Mouse (Mus musculus): ENCODE results near the gene Rraga. TPM values are rescaled to one million over a fixed set of nuclear protein-coding genes. Genes with fewer than 3 reads are reported as not detected.

The Rraga gene
- polyA plus RNA-seq, 1 experiment from 2014 or later = 94.8 TPM

DNA sequence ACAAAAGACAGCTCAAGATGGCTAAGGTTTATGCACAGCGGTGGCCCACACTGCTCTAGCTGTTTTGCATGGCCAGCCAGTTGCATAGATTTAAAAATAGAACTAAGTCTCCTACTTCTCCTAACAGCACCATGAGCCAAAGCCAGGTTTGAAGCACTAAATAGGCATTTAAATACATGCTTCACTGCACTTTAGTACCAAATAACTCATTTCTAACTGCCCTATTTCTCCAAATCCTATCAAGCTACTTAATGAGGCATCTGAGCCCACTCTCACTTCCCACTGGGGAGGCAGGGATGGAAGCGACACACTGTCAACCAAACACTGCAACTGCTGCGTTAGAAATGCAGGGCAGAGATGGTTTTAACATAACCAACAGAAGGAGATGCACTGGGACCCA lies 31.5 kb upstream of the Rraga start:
- no peak overlapping the region for H3K27ac ChIP-seq (replicated peaks; ENCODE audit: low read depth, low read length)
- no peaks in the 10 kb centered on the region for H3K9me3 ChIP-seq (ENCODE audit: control insufficient read depth, low read length)
- 0 out of 2 replicates have a peak, but pooled peaks cover 5% of the 10 kb centered on the region for H3K4me1 ChIP-seq (ENCODE audit: control insufficient read depth, insufficient read depth, low read length)
- no peak overlapping the region for H3K4me3 ChIP-seq (ENCODE audit: low read depth, low read length)
- H3K4me2 ChIP-seq (ENCODE audit: low read depth, low read length) = no peak overlapping the region
- no peaks in the 10 kb centered on the region for H3K36me3 ChIP-seq (ENCODE audit: control insufficient read depth, insufficient read depth, low read length)
- H3K9ac ChIP-seq (ENCODE audit: low read depth, low read length) = no peak overlapping the region
- WGBS = 65% methylated on average over 3 of the region's 3 CpGs
- no peaks in the 10 kb centered on the region for H3K27me3 ChIP-seq (replicated peaks; ENCODE audit: control insufficient read depth, insufficient read depth, low read length)
- no peak for DNase-seq (ENCODE audit: low spot score)
- no peak for ATAC-seq (ENCODE audit: low read depth)

DNA sequence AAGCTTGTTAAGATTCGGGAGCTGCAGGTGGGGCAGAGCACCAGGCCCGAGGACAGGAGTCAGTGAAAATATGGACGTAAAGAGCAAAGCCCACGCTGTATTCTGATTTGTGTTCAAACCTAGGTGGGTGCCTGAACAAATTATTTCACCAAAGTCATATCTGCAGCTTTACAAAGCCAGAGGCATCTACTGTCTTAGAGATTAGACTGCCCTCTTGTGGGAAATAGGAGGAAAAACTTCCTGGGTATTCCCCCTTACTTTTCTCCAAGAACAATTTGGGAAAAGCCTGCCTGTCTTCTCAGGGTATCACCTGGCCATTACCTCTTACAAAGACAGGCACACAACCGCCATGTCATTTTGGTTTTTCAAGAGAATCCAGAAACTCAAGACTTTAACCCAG lies 29.9 kb upstream of the Rraga start:
- no peaks in the 10 kb centered on the region for H3K27me3 ChIP-seq (replicated peaks; ENCODE audit: control insufficient read depth, insufficient read depth, low read length)
- no peaks in the 10 kb centered on the region for H3K9me3 ChIP-seq (ENCODE audit: control insufficient read depth, low read length)
- H3K4me3 ChIP-seq (ENCODE audit: low read depth, low read length) = no peak overlapping the region
- no peaks in the 10 kb centered on the region for H3K36me3 ChIP-seq (ENCODE audit: control insufficient read depth, insufficient read depth, low read length)
- no peak overlapping the region for H3K9ac ChIP-seq (ENCODE audit: low read depth, low read length)
- WGBS = 48% methylated on average over 5 of the region's 5 CpGs
- H3K27ac ChIP-seq (replicated peaks; ENCODE audit: low read depth, low read length) = no peak overlapping the region
- H3K4me1 ChIP-seq (ENCODE audit: control insufficient read depth, insufficient read depth, low read length) = 0 out of 2 replicates have a peak, but pooled peaks cover 5% of the 10 kb centered on the region
- H3K4me2 ChIP-seq (ENCODE audit: low read depth, low read length) = no peak overlapping the region
- no peak for ATAC-seq (ENCODE audit: low read depth)
- peak; percentile 75 for DNase-seq (ENCODE audit: low spot score)

DNA sequence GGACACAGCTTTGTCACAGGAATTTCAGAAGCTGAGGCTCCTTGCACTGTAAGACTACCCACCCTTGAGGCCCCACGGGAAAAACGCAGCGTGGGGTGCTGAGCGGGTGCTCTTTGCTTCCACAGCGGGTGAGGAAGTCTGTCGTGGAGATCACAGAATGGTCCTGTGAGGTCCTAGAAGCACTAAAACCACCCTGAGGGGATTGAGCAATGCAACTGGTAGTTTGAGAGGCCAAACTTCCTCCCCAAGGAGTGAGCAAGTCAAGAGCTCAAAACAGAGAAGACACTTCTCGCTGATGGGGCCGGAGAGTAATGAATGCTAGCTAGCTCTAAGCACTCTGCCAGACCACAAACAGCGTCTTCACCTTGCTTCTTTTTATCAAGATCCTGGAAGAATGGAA lies 27.1 kb upstream of the Rraga start:
- Histone ChIP-seq H3K9ac (ENCODE audit: low read depth, low read length) (no peak overlapping the region), H3K4me1 (ENCODE audit: control insufficient read depth, insufficient read depth, low read length) (0 out of 2 replicates have a peak, but pooled peaks cover 5% of the 10 kb centered on the region), H3K4me2 (ENCODE audit: low read depth, low read length) (no peak overlapping the region), H3K36me3 (ENCODE audit: control insufficient read depth, insufficient read depth, low read length) (no peaks in the 10 kb centered on the region), H3K9me3 (ENCODE audit: control insufficient read depth, low read length) (no peaks in the 10 kb centered on the region), H3K4me3 (ENCODE audit: low read depth, low read length) (no peak overlapping the region), H3K27ac (replicated peaks; ENCODE audit: low read depth, low read length) (no peak overlapping the region), H3K27me3 (replicated peaks; ENCODE audit: control insufficient read depth, insufficient read depth, low read length) (no peaks in the 10 kb centered on the region)
- no peak for DNase-seq (ENCODE audit: low spot score)
- no peak for ATAC-seq (ENCODE audit: low read depth)
- WGBS = 78% methylated on average over 9 of the region's 9 CpGs

DNA sequence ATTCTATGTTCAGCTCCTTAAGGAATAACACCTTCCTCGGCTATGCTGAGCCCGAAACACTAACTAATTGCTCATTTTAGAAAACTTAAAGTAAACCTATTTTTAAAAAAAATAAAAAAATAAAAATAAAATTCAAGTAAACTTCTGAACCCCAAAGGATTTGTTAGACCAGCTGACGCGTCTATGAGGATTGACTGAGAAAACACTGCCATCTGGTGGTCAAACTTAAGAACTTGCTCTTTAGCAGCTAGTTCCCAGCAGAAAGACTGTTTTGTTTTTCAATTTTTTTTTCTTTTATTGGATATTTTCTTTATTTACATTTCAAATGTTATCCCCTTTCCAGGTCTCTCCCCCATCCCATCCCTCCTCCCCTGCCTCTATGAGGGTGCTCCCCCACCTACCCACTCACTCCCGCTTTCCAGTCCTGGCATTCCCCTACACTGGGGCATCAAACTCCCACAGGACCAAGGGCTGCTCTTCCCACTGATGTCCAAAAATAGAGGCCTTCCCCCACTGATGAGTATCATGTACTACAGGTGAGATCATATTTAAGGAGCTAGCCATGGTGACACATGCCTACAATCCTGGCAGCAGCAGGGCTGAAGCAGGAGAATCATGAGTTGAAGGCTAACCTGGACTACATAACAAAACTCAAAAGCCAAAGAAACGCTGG lies 20.3 kb upstream of the Rraga start:
- 24% methylated on average over 6 of the region's 6 CpGs for WGBS
- ATAC-seq (ENCODE audit: low read depth) = no peak

DNA sequence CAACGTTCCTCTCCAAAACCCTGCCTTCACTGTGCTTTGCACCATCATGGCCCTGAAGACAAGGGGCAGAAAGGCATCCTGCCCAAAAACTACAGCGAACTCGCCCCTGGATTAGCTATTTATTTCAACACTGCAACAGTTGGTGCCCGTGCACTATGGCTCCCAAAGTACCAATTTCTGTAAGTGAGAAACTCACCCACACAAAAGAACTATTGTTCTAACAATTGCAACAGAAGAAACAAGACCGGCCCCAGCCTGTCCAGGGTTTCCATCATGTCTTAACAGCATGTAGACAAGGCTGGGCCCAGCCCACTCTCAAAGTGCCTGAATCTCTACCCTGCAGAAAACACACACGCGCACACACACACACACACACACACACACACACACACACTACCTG lies 18.1 kb upstream of the Rraga start:
- no peaks in the 10 kb centered on the region for H3K4me1 ChIP-seq (ENCODE audit: control insufficient read depth, insufficient read depth, low read length)
- H3K9ac ChIP-seq (ENCODE audit: low read depth, low read length) = no peak overlapping the region
- no peak overlapping the region for H3K4me3 ChIP-seq (ENCODE audit: low read depth, low read length)
- peak; percentile 57; the same call in 1 of the 2 replicates for ATAC-seq (ENCODE audit: low read depth)
- 71% methylated on average over 7 of the region's 7 CpGs for WGBS
- no peaks in the 10 kb centered on the region for H3K27me3 ChIP-seq (replicated peaks; ENCODE audit: control insufficient read depth, insufficient read depth, low read length)
- H3K9me3 ChIP-seq (ENCODE audit: control insufficient read depth, low read length) = no peaks in the 10 kb centered on the region
- peak; percentile 21 for DNase-seq (ENCODE audit: low spot score)
- H3K27ac ChIP-seq (replicated peaks; ENCODE audit: low read depth, low read length) = no peak overlapping the region
- H3K4me2 ChIP-seq (ENCODE audit: low read depth, low read length) = no peak overlapping the region
- H3K36me3 ChIP-seq (ENCODE audit: control insufficient read depth, insufficient read depth, low read length) = no peaks in the 10 kb centered on the region

More for the DNA sequence above, 20.3 kb upstream of the Rraga start:
- no peaks in the 10 kb centered on the region for H3K4me1 ChIP-seq (ENCODE audit: control insufficient read depth, insufficient read depth, low read length)
- H3K36me3 ChIP-seq (ENCODE audit: control insufficient read depth, insufficient read depth, low read length) = no peaks in the 10 kb centered on the region
- no peaks in the 10 kb centered on the region for H3K27me3 ChIP-seq (replicated peaks; ENCODE audit: control insufficient read depth, insufficient read depth, low read length)
- H3K27ac ChIP-seq (replicated peaks; ENCODE audit: low read depth, low read length) = no peak overlapping the region
- no peak overlapping the region for H3K4me2 ChIP-seq (ENCODE audit: low read depth, low read length)
- H3K9me3 ChIP-seq (ENCODE audit: control insufficient read depth, low read length) = no peaks in the 10 kb centered on the region
- DNase-seq (ENCODE audit: low spot score) = peak; percentile 90
- no peak overlapping the region for H3K4me3 ChIP-seq (ENCODE audit: low read depth, low read length)
- no peak overlapping the region for H3K9ac ChIP-seq (ENCODE audit: low read depth, low read length)

GRCm38 (mm10) chr4:86558228-86558627 lies 17.2 kb upstream of the Rraga start, which contains the start of gene Saxo1:
Saxo1 (minus strand) TSS chr4:86558328.
- H3K4me1 ChIP-seq (ENCODE audit: control insufficient read depth, insufficient read depth, low read length) = no peaks in the 10 kb centered on the region
- no peak within 1 kb of the TSS for H3K4me2 ChIP-seq (ENCODE audit: low read depth, low read length)
- H3K27me3 ChIP-seq (replicated peaks; ENCODE audit: control insufficient read depth, insufficient read depth, low read length) = no peaks in the 10 kb centered on the region
- H3K4me3 ChIP-seq (ENCODE audit: low read depth, low read length) = no peak within 1 kb of the TSS
- H3K27ac ChIP-seq (replicated peaks; ENCODE audit: low read depth, low read length) = no peak within 1 kb of the TSS
- H3K36me3 ChIP-seq (ENCODE audit: control insufficient read depth, insufficient read depth, low read length) = no peaks in the 10 kb centered on the region
- no peaks in the 10 kb centered on the region for H3K9me3 ChIP-seq (ENCODE audit: control insufficient read depth, low read length)
- no peak within 1 kb of the TSS for H3K9ac ChIP-seq (ENCODE audit: low read depth, low read length)
- DNase-seq (ENCODE audit: low spot score) = no peak
- ATAC-seq (ENCODE audit: low read depth) = no peak
- 86% methylated on average over 7 of the region's 7 CpGs for WGBS

DNA sequence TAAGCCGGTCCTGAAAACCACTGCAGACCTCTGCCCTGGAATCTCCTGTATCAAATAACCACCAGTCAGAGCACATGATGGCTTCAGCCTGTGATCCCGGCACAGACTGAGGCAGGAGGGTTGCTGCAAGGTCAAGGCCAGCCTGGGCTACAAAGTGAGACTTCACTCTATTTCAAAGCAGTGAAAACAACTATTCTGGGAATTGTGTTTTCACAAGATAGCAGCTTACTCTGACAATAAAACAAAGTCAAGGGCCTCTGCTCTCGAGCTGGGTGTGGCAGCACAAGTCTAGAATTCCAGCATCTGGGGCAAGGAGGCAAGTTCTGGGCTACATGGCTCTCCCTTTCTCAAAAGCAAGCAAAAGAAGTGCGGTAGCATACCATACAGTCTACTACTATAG lies 16.5 kb upstream of the Rraga start:
- Histone ChIP-seq H3K4me1 (ENCODE audit: control insufficient read depth, insufficient read depth, low read length) (no peaks in the 10 kb centered on the region), H3K36me3 (ENCODE audit: control insufficient read depth, insufficient read depth, low read length) (no peaks in the 10 kb centered on the region), H3K4me3 (ENCODE audit: low read depth, low read length) (no peak overlapping the region), H3K4me2 (ENCODE audit: low read depth, low read length) (no peak overlapping the region), H3K27ac (replicated peaks; ENCODE audit: low read depth, low read length) (no peak overlapping the region), H3K9me3 (ENCODE audit: control insufficient read depth, low read length) (no peaks in the 10 kb centered on the region), H3K27me3 (replicated peaks; ENCODE audit: control insufficient read depth, insufficient read depth, low read length) (no peaks in the 10 kb centered on the region), H3K9ac (ENCODE audit: low read depth, low read length) (no peak overlapping the region)
- no peak for DNase-seq (ENCODE audit: low spot score)
- 60% methylated on average over 4 of the region's 4 CpGs for WGBS
- no peak for ATAC-seq (ENCODE audit: low read depth)

DNA sequence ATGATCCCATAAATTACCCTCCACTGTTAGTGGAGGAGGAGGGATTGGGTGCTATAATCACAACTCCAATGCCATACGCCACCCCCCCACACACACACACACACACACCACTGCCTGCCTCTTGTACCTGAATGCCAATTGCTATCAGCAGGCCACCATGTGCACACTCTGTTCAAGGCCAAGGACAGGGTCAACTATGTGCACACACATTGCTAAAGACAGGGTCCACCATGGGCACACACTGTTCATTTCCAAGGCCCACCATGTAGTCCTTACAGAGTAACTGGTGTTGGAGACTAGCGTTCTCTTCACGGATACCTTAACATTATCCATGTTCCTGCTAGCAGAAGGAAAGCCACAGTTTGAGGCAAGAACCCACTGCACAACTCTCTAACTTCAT lies 14.4 kb upstream of the Rraga start:
- DNase-seq (ENCODE audit: low spot score) = no peak
- Histone ChIP-seq H3K27me3 (replicated peaks; ENCODE audit: control insufficient read depth, insufficient read depth, low read length) (no peaks in the 10 kb centered on the region), H3K9me3 (ENCODE audit: control insufficient read depth, low read length) (no peaks in the 10 kb centered on the region), H3K9ac (ENCODE audit: low read depth, low read length) (no peak overlapping the region), H3K4me1 (ENCODE audit: control insufficient read depth, insufficient read depth, low read length) (no peaks in the 10 kb centered on the region), H3K4me3 (ENCODE audit: low read depth, low read length) (no peak overlapping the region), H3K36me3 (ENCODE audit: control insufficient read depth, insufficient read depth, low read length) (no peaks in the 10 kb centered on the region), H3K4me2 (ENCODE audit: low read depth, low read length) (no peak overlapping the region), H3K27ac (replicated peaks; ENCODE audit: low read depth, low read length) (no peak overlapping the region)
- ATAC-seq (ENCODE audit: low read depth) = no peak
- 95% methylated on average over 3 of the region's 3 CpGs for WGBS

- Histone ChIP-seq H3K4me2 (ENCODE audit: low read depth, low read length) (peak overlapping the region; percentile 84), H3K27ac (replicated peaks; ENCODE audit: low read depth, low read length) (peak overlapping the region; percentile 95), H3K4me1 (ENCODE audit: control insufficient read depth, insufficient read depth, low read length) (peaks cover 15% of the 10 kb centered on the region; the same call in 1 of the 2 replicates), H3K27me3 (replicated peaks; ENCODE audit: control insufficient read depth, insufficient read depth, low read length) (no peaks in the 10 kb centered on the region), H3K9ac (ENCODE audit: low read depth, low read length) (peak overlapping the region; percentile 96), H3K4me3 (ENCODE audit: low read depth, low read length) (peak overlapping the region; percentile 98), H3K36me3 (ENCODE audit: control insufficient read depth, insufficient read depth, low read length) (peaks cover 19% of the 10 kb centered on the region; the same call in 1 of the 2 replicates), H3K9me3 (ENCODE audit: control insufficient read depth, low read length) (no peaks in the 10 kb centered on the region)
- ATAC-seq (ENCODE audit: low read depth) (peak; percentile 15), DNase-seq (ENCODE audit: low spot score) (no peak)
- WGBS = 15% methylated on average over 6 of the region's 6 CpGs
Measured at GRCm38 (mm10) chr4:86574939-86575282, 557 bp upstream of the Rraga start.
